Mouse (Mus musculus) adrenal gland (tissue): Measurements from ENCODE around the gene Ssbp3.

Source experiments
- intact Hi-C: fragments of 180-260 bp; cut with DNase I; formaldehyde crosslinking; loops from one replicate; pipeline ENCODE4 v1.15.1; 2025

The Ssbp3 gene

GRCm38 (mm10) chr4:106905898-106906297, 4.6 kb upstream of the Ssbp3 start:
- intact Hi-C loops: no loop called here

GRCm38 (mm10) chr4:106907701-106908425, 2.6 kb upstream of the Ssbp3 start:
- intact Hi-C loops: no loop called here

GRCm38 (mm10) chr4:106908426-106908809, 2.1 kb upstream of the Ssbp3 start:
- intact Hi-C loops: no loop called here

- intact Hi-C loops: no loop called here
Observed at GRCm38 (mm10) chr4:106908950-106909751, 1.4 kb upstream of the Ssbp3 start.

GRCm38 (mm10) chr4:106909797-106910196, 704 bp upstream of the Ssbp3 start:
- intact Hi-C loops: loop anchor here (1.0 kb wide), 1 partner anchor 69 kb away; no protein-coding TSS in a partner anchor

- intact Hi-C loops: no loop called here
Observed at GRCm38 (mm10) chr4:106911246-106911801, 823 bp downstream of the Ssbp3 start.

GRCm38 (mm10) chr4:106911951-106912688, 1.6 kb downstream of the Ssbp3 start:
- intact Hi-C loops: loop anchor here (2.0 kb wide), 1 partner anchor 77 kb away; no protein-coding TSS in a partner anchor

GRCm38 (mm10) chr4:106912689-106913041, 2.2 kb downstream of the Ssbp3 start:
- intact Hi-C loops: loop anchor here (2.0 kb wide), 1 partner anchor 76 kb away; no protein-coding TSS in a partner anchor

- intact Hi-C loops: loop anchor here (2.0 kb wide), 1 partner anchor 75 kb away; no protein-coding TSS in a partner anchor
Observed at GRCm38 (mm10) chr4:106913411-106914049, 3.0 kb downstream of the Ssbp3 start.

- intact Hi-C loops: loop anchor here (5.0 kb wide), 1 partner anchor 247 kb away; no protein-coding TSS in a partner anchor
Observed at GRCm38 (mm10) chr4:106915265-106915664, 4.8 kb downstream of the Ssbp3 start.

GRCm38 (mm10) chr4:106918263-106918662, 7.8 kb downstream of the Ssbp3 start:
- intact Hi-C loops: loop anchor here (5.0 kb wide), 1 partner anchor 244 kb away; no protein-coding TSS in a partner anchor

- intact Hi-C loops: no loop called here
Observed at GRCm38 (mm10) chr4:106920119-106920518, 9.6 kb downstream of the Ssbp3 start.

- intact Hi-C loops: no loop called here
Observed at GRCm38 (mm10) chr4:106921375-106922336, 11.2 kb downstream of the Ssbp3 start.

GRCm38 (mm10) chr4:106922919-106923318, 12.4 kb downstream of the Ssbp3 start:
- intact Hi-C loops: no loop called here

- intact Hi-C loops: no loop called here
Observed at GRCm38 (mm10) chr4:106924175-106924574, 13.7 kb downstream of the Ssbp3 start.

- intact Hi-C loops: no loop called here
Observed at GRCm38 (mm10) chr4:106924888-106925287, 14.4 kb downstream of the Ssbp3 start.

- intact Hi-C loops: no loop called here
Observed at GRCm38 (mm10) chr4:106926401-106926800, 15.9 kb downstream of the Ssbp3 start.

GRCm38 (mm10) chr4:106927034-106927433, 16.5 kb downstream of the Ssbp3 start:
- intact Hi-C loops: no loop called here

GRCm38 (mm10) chr4:106928961-106929360, 18.5 kb downstream of the Ssbp3 start:
- intact Hi-C loops: no loop called here
